Mouse (Mus musculus): ENCODE results near the gene Rnf215. TPM values are rescaled to one million over a fixed set of nuclear protein-coding genes. Genes with fewer than 3 reads are reported as not detected.
"Not testable (repeated sequence)": the region's sequence is repeated elsewhere in the genome, so short reads cannot be mapped to it uniquely, and the experiment has no call there.

Gene Rnf215
- total RNA-seq, 2 experiments from 2014 or later = 32.0 to 34.8 TPM

DNA sequence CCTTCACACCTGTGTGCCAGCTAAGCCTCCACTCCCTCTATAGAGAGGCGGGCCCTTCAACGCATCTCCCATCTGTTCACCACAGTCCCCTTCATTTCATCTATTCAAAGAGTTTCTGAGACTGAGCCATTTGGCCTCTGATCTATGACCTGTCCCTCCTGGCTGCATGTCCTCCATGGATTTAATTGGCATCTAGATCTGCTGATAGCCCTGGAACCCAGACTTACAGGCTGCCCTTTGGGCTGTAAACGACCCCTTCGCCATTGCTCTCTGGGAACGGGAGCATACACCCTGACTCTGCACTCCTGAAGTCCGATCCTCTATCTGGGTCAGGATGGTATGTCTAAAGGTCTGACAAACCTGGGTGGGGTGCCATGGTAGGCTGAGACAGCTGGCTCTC is 22.1 kb upstream of the Rnf215 start:
- DNase-seq (ENCODE audit: low spot score in 2 of 2) = no peak

DNA sequence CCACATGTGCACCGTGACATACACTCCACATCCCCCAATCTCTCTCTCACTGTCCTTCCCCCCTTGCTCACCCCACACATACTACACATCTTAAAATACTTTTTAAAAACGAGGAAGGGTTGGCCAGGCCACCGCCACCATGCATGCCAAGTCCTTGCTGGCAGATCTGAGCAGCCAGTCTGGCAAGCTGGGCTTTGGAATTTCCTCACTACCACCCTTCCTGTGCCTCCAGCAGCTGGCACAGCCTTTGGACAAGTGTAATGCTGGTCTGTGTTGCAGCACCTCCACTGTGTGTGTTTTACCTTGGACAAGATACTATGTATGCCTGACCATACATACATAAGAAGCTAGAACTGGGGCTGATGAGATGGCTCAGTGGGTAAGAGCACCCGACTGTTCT is 21.5 kb upstream of the Rnf215 start:
- DNase-seq (ENCODE audit: low spot score in 2 of 2) = no peak

DNA sequence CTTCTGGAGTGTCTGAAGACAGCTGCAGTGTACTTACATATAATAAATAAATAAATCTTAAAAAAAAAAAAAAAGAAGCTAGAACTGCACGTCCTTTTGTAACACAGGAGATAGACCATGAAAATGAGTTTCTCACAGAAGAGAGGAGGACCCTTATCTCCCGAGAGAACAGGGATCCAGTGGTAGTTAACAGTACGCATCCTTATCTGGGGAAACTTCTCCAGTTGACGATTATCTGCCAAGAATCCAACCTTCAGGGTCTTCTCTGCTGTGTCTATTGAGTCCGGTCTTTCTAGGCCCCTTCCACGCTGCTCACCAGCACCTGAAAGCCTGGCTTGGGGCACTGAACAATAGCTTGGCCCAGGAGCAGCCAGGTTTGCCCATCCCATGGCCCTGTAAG is 21.0 kb upstream of the Rnf215 start:
- no peak for DNase-seq (ENCODE audit: low spot score in 2 of 2)

DNA sequence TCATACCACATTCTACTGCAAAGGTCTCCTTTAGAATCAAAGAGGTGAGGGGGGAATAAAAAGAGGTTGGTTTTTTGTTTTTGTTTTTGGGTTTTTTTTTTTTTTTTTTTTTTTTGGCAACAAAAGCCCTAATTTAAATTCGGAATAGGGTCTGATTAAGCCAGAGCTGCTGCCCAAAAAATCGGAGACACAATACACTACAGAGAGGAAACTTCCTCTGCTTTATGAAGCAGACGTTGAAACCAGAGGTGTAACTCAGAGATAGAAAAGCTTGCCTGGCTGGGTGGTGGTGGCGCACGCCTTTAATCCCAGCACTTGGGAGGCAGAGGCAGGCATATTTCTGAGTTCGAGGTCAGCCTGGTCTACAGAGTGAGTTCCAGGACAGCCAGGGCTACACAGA is 20.5 kb upstream of the Rnf215 start:
- not testable (repeated sequence) for DNase-seq (ENCODE audit: low spot score in 2 of 2)

- no peak for DNase-seq (ENCODE audit: low spot score in 2 of 2)
Measured at GRCm38 (mm10) chr11:4115407-4115806, 19.6 kb upstream of the Rnf215 start.

GRCm38 (mm10) chr11:4116458-4117141 is 18.4 kb upstream of the Rnf215 start:
- DNase-seq (ENCODE audit: low spot score in 2 of 2) = no peak

DNA sequence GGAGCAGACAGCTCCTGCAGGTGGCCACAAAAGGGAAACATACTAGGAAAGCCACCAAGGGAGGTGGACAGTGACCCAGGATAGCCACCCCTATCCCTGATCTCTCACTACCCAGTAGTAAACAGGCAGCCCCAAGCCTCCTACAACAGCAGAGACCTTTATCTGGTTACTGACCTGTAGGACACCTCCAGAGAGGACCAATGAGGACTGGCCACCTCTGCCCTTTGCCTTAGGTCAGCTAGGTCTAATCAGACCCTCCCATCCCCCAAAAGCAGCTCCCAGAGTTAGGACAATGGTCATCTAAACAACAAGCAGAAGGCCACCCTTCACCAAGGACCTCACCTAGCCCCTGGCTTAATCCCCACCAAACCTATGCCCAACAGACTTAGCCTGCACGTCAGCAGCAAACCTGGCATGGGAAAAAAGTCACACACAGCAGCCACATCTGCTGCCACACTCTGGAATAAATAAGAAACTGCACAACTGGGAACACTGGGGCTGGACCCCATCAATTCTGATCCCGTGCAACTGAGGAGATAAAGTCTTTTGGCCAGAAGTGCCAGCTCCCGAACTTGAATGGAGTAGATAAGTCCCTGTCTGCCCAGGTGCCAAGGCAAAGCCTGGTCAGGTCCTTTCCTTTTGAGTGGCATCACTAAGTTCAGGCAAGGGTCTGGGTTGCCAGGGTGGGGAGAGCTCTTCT is 17.5 kb upstream of the Rnf215 start:
- DNase-seq (ENCODE audit: low spot score in 2 of 2) = no peak

- no peak for DNase-seq (ENCODE audit: low spot score in 2 of 2)
Measured at GRCm38 (mm10) chr11:4118081-4118921, 16.7 kb upstream of the Rnf215 start.

DNA sequence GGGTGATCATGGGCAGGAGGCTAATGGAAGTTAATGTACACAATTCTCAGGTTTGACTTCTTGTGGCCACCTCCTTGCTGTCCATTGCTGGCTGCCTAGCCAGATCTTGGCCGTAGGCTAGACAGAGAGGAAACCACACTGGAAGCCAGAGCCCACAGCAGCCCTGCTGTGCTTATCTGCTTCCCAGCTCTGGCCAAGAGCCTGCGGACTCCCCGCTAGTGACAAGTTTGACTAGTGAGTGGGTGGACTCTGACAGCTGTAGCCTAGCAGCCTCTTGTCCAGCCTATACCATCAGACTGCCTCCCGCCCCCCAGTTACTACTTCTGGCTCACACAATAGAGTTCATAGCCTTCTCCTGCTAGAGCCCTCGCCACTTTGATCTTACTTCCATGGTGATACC is 15.4 kb upstream of the Rnf215 start:
- DNase-seq (ENCODE audit: low spot score in 2 of 2) = no peak

GRCm38 (mm10) chr11:4121691-4122090 is 13.3 kb upstream of the Rnf215 start:
- no peak for DNase-seq (ENCODE audit: low spot score in 2 of 2)

DNA sequence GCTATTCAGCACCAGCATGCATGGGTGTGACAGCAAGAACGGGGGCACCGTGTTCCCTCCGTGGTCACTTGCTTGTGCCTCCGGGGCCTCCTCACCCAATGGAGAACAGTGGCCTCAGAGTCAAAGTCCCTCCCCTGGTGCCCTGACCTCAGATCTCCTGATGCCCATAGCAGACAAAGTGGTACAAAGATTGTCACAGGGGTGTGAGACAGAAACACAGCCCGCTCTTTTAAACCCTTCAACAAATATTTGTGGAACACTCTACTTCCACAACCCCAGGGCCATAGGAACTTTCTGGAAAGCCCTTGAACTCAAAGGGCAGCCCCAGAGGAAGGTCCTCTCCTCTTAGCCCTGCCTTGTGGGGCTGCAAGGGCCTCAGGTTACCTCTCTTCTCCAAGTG is 12.8 kb upstream of the Rnf215 start:
- DNase-seq (ENCODE audit: low spot score in 2 of 2) = no peak

GRCm38 (mm10) chr11:4122742-4123579 is 12.0 kb upstream of the Rnf215 start, which contains the start of gene Sec14l2:
Gene Sec14l2 (minus strand): TSS chr11:4123415.
- no peak for DNase-seq (ENCODE audit: low spot score in 2 of 2)

GRCm38 (mm10) chr11:4123922-4124321 is 11.1 kb upstream of the Rnf215 start:
- DNase-seq (ENCODE audit: low spot score in 2 of 2) = no peak

GRCm38 (mm10) chr11:4127059-4127458 is 7.9 kb upstream of the Rnf215 start:
- DNase-seq (ENCODE audit: low spot score in 2 of 2) = no peak

DNA sequence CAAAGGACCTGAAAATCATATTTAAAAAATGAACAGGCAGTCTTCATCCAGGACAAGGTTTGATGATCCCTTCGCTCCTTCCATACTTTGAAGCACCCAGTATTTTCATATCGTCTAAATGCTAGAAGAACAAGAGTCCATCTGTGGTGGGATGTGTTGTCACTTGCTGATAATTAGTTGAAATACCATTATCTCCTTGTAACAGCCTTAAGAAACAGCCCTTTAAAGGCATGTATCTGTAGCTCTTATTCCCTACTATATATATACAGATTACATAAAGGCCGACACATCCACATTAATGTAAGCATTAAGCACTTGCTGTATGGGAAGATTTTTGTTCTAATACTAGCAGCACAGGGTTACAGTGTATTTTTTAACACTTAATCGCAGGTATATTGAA is 6.5 kb upstream of the Rnf215 start:
- not testable (repeated sequence) for DNase-seq (ENCODE audit: low spot score in 2 of 2)

GRCm38 (mm10) chr11:4133450-4133849 is 1.6 kb upstream of the Rnf215 start:
- no peak for DNase-seq (ENCODE audit: low spot score in 2 of 2)

- no peak for DNase-seq (ENCODE audit: low spot score in 2 of 2)
Measured at GRCm38 (mm10) chr11:4134400-4134799, 602 bp upstream of the Rnf215 start.

- DNase-seq (ENCODE audit: low spot score in 2 of 2) = no peak
Measured at GRCm38 (mm10) chr11:4138964-4139363, 4.0 kb downstream of the Rnf215 start.

GRCm38 (mm10) chr11:4141505-4141904 is 6.5 kb downstream of the Rnf215 start:
- no peak for DNase-seq (ENCODE audit: low spot score in 2 of 2)

- no peak for DNase-seq (ENCODE audit: low spot score in 2 of 2)
Measured at GRCm38 (mm10) chr11:4142352-4142751, 7.3 kb downstream of the Rnf215 start.
